Mouse (Mus musculus): Measurements from ENCODE around the gene Apc2.
A peak's percentile ranks its signal among the peaks of the same experiment; 100 is the strongest.
"Not testable (repeated sequence)": the region's sequence is repeated elsewhere in the genome, so short reads cannot be mapped to it uniquely, and the experiment has no call there.

Gene Apc2

DNA sequence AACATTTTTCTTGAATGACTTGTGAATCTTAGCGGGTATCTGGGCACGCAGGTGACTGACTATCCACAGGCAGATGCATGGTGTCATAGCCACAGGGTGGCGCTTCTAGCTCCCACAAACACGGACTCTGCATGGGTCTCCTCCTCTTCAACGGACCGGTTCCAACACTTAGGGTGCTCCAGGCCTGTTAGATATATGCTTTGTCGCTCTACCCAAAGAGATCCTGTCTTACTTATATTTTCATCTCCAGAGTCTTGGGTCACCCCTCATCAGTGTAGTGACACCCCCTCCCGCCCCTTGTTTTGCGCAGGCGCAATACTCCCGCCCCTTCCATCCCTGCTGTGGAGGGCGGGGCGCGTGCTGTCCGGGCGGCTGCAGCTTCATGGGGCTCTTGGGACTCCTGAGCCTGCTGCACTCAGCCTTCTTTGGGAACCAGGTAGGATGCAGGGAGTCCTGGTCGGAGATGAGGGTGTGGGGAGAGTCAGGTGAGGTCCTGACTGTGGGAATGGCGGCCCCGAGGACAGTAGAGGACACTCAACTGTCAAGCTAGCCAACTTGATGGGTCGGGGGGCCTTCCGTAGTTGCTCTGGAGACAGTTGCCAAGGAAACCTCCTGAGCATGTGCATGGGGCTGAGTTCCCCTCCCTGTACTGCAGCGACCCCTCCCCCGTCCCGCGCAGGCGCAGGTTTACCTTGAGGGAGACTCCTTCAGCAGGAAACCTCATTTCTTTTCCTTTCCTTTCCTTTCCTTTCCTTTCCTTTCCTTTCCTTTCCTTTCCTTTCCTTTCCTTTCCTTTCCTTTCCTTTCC is at the start of gene Apc2:
Apc2 (plus strand) TSS at position 360 of the 808 bp plus-strand sequence.
- peak; percentile 72 for DNase-seq

DNA sequence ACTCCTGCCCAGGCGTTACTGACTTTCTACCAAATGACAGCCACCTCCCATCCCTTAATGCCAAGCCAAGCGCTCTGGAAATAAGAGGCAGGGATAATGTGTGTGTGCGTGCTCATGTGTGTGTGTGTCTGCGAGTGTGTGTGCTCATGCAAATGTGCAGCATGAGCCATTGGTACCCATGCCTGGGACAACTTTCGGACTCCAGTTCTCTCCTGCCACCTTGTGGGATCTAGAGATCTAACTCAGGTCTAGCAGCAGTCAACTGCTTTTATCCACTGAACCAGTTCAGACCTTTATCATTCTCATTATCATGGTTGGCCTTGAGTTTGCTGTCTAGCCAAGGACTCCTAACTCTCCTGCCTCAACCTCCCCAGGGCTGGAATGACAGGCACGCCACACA is 47.9 kb upstream of the Apc2 start:
- no peak for DNase-seq

DNA sequence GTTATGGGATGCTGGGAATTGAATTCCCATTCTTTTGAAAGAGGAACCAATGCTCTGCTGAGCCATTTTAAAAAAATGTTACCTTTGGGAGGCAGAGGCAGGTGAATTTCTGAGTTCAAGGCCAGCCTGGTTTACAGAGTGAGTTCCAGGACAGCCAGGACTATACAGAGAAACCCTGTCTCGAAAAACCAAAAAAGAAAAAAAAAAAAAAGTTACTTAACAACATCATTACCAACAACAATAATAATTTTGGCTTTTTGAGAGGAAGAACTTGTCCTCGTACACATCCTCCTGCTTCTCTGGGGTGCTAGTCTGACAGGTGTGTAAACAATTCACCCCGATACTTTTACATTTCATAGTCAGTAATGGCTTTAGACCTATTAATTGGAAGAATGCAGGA is 47.3 kb upstream of the Apc2 start:
- DNase-seq = not testable (repeated sequence)

DNA sequence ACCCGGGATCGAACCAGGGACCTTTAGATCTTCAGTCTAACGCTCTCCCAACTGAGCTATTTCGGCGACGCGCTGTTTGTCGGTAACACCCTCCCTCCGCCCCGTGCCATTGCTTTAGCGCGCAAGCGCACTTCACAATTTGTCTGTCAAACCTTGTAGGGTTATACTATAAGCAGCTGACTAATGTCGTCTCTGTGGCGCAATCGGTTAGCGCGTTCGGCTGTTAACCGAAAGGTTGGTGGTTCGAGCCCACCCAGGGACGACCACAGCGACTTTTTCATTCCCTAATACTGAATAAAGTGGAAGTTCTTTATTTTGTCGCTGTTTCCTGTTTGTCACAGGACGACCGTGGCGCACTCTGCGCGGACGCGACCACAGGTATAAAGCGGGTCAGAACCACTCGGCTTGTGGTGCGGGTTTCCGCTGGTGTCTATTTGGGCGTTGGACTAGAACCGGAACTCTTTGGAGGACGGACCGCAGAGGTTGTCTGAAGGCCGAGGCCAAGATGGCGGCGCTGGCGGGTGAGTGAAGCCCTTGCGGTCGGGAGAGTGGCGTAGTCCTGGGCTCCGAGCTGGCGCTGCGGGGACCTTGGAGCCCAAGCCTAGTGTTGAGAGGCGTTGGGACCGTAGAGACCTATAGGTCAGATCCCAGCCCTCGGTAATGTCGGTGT is 46.7 kb upstream of the Apc2 start, which contains the start of gene Ndufs7:
Ndufs7 (plus strand) TSS at position 151 of the 670 bp plus-strand sequence.
- peak; percentile 97 for DNase-seq

DNA sequence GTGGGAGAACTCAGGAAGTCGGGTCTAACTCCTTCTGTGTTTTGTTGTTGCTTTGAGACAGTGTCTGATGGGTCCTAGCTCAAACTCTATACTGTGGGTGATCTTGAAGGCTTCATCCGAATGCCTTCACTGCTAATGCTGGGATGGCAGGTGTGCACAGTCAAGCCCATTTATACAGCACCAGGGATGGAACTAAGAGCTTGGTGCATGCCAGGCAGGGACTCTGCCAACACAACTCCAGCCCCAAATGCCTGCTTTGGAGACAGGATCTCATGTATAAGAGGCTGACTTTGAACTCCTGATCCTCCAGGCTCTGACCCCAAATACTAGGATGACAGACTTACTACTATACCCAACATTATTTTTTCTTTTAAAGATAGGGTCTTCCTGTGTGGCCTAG is 45.7 kb upstream of the Apc2 start:
- DNase-seq = no peak

DNA sequence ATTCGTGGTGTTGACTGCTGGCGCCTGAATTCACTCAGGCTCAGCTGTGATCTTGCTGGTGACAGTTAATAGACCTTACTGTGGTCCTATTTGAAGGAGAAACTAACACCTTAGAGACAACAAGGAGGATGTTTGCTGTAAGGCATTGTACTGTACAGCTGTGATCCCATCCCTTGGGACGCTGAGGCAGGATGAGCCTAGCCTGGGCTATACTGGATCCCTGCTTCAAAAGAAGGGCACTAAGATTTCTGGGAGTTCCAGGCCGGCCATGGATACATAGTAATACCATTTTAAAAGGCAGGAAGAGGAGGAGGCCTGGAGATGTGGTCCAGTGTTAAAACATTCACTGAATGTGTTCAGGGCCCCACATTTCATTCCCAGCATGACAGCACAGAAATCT is 45.2 kb upstream of the Apc2 start:
- DNase-seq = no peak

DNA sequence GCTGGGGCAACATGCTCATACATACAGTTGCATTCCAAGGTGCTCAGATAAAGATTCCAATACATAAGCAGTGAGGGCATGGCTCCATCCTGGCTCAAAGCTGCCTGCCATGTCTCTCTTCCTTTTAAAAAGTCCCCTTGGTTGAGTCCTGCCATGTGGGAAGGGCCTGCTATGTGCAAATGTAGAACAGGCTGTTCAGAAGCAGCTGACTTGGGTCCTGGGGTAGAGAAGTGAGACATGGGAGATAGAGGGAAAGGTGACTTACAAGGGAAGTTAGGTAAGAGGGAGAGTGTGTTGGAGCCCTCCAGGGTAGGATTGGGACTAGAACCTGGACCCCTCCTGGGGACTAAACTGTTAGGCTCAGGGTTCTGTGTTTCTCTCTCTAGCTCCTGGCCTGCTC is 43.8 kb upstream of the Apc2 start:
- no peak for DNase-seq

DNA sequence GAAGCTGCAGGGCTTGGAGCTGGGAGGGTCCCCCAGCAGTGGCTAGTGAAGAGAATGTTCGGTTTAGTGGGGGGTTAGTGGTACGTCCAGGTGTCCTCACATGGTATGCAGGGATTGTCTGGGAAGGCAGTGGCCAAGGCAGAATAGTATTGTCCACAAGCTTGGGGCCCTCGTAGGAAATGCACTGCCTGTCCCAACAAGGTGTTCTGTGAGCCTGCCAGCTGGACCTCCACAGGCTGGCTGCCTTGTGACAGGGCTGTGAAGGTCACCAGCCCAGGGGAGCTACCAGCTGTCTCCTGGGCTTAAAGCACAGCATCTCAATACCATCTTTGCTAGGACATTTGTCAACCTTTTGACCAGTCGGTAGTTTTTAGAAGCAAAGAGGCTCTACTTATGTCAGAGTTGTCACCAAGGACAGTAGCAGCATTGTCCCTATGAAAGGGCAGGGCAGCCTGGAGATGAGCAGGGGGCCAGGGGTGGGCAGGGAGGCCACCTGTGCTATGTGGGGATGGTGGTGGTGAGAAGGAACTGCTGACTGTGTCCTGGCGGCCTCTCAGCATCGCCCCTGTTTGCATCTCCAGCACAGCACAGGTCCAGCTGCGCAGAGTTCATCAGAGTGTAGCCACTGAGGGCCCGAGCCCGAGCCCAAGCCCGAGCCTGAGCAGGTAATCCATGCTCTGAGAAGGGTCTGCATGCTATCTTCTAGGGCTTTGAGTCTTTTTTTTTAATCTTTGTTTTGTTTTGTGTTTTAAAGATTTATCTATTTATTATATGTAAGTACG is 43.1 kb upstream of the Apc2 start:
- no peak for DNase-seq

DNA sequence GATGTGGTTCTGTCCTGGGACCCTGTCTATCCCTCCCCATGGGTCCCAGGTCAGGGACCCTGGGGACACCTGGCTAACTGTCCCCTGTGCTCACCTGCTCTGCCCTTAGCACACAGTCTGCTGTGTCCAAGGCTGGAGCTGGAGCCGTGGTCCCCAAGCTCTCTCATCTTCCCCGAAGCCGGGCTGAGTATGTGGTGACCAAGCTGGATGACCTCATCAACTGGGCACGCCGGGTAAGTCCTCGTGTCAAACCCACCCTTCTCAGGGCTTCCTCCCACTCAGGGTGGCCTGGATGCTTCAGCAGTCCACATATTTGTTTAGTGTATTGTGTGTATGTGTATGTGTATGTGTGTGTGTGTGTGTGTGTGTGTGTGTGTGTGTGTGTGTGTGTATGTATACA is 42.2 kb upstream of the Apc2 start:
- DNase-seq = no peak

DNA sequence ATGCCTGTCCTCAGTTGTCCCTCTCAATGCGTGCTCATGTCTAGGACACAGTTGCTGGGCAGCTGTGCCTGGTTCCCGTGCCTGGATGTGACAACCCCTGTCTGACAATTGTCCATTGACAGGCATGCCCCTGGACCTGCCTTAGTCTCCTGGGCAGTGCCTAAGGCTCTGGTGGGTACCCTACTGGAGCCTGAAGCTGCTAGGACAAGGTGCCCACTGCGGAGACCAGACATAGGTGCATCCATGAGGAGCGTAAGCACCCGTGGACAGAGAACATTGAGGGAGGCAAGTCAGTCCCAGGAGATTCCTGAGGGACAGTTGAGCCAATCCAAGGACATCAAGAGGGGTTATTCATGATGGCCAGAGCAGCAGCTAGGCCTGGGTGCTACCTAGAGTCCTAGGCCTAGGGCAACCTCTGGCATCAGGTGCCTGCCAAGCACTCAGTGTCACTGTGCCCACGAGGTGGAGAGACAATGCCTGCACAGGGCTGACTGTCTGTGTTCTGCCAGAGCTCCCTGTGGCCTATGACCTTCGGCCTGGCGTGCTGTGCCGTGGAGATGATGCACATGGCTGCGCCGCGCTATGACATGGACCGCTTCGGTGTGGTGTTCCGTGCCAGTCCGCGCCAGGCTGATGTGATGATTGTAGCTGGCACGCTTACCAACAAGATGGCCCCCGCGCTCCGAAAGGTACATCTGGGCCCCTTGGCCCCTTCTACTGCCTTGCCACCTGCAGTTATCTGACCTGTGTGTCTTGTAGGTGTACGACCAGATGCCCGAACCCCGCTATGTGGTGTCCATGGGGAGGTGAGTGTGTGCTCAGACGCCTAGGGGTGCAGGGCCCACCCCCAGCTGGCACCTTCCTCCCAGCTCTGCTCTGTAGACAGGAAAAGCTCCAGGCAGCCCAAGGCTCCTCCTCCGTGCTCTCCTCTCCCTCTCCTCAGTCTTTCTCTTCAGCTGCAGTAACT is 41.2 kb upstream of the Apc2 start:
- no peak for DNase-seq

DNA sequence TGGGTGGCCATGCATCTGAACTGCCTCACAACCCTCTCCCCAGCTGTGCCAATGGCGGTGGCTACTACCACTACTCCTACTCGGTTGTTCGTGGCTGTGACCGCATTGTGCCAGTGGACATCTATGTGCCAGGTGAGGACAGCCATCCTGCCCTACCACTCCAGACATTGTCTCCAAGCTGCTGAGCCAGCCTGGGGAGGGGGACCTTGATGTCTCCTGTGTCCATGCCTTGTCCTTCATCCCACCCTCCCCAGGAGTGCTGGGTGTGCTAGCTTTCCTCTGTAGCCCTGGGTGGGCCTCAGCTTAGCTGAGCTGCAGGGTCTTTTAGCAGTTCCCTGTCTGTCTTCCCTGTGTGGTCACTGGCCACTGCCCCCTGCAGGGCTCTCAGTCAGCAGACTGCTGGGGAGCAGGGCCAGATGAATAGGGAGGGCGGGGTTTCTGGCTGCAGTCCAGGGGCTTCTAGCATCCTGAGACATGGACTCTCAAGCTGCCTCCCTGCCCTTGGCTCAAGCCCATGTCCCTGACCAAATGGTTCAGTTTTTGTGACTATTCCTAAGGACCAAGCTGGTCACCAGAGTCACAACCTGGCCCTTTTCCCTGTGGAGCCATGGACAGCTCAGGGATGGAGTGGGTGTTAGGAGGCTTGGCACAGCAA is 39.8 kb upstream of the Apc2 start:
- DNase-seq = no peak

DNA sequence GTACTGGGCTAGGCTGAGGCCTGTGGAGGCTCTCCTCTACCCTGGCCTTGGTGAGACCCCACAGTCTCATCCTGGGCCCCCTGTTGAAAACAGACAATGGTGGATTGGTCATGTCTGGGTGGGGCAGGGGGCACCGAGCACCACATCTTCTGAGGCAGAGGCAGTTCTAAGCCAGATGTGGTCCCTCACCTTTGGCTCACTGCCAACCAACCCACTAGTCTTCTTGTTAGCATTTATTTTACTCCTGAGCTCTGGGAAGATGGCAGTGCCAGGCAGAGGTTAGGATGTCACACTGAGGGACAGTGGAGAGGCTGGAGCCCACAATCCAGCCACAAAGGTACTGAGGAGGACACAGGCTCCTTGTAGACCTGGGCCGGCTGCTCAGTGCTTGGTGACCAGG is 37.8 kb upstream of the Apc2 start:
- no peak for DNase-seq

DNA sequence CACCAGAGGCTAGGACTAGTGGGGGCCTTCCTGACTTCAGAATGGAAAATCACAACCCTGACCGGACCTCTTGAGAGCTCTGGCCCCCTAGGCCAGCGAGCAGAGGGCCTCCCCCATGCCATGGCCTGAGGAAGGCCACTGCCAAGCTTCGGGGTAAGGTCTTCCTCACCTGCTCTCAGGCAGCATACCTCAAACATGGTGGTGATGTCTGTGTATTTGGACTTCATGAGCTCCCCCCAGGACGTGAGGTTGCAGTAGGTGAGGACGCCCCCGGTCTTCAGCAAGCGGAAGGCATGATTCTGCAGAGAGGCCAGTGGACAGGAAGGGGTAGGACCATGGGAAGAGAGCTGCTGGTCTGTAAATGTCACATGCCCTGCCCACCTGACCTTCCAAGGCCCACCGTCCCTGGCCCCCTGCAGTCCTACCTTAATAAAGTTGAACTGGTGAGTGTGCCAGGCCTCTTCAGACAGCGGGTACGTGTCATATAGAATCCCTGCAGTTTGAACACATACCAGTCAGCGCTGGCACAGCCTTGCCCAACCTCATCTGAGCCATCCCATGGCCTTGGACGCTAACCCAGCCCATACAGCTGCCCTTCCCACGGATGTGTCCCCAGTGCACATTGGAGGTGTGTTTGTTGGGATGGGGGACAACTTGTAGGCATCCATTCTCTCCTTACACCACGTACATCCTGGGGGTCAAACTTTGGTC is 36.9 kb upstream of the Apc2 start:
- no peak for DNase-seq

DNA sequence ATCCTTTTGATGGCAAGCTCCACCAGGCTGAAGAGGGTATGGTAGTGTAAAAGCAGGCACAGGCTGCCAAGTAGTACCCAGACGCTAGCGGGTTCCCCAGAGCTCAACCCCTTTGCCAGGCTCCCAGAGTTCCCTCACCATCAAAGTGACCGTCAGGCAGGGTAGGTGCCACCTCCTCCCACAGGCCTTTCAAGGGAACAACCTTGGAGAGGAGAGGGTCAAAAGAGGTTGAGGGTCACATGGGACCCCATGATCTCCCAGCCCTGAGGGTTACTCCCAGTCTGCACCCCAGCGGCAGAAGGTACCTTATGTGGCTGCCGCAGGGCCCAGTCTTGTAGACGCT is 36.3 kb upstream of the Apc2 start:
- no peak for DNase-seq

DNA sequence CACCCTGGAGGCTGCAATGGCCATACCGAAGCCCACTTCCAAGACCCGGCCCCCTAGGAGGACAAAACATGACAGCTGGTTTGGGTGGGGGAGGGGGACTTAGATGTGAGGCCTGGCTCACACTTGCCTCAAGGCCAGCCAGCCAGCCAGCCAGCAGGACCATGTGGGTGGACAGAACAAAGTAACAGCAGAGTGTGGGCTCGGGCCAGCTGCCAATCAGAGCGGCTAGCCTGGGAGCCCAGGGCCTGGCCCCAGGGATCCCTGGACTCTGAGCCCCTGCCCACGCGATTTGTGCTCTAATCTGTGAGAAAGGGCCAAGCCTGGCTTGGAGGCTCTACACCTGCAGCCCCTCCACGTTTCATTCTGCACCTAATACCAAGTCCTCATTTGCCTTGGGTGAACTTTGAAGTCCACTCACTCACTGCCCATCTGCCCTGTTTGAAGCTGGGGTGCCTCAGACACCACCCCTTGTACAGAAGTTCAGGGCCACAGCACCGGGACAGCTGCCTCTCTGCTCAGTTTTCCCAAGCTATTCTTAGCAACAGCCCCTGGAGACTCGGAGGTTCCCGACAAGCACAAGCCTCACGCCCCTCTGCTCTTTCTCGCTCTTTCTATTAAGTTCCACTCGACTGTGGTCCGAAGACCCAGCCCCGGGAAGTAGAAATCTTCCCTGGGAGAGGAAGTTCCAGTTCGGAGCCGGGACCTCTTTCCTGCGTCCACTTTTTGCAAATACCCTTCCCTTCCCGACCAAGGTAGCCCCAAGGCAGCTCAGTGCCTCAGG is 35.7 kb upstream of the Apc2 start:
- DNase-seq = no peak

DNA sequence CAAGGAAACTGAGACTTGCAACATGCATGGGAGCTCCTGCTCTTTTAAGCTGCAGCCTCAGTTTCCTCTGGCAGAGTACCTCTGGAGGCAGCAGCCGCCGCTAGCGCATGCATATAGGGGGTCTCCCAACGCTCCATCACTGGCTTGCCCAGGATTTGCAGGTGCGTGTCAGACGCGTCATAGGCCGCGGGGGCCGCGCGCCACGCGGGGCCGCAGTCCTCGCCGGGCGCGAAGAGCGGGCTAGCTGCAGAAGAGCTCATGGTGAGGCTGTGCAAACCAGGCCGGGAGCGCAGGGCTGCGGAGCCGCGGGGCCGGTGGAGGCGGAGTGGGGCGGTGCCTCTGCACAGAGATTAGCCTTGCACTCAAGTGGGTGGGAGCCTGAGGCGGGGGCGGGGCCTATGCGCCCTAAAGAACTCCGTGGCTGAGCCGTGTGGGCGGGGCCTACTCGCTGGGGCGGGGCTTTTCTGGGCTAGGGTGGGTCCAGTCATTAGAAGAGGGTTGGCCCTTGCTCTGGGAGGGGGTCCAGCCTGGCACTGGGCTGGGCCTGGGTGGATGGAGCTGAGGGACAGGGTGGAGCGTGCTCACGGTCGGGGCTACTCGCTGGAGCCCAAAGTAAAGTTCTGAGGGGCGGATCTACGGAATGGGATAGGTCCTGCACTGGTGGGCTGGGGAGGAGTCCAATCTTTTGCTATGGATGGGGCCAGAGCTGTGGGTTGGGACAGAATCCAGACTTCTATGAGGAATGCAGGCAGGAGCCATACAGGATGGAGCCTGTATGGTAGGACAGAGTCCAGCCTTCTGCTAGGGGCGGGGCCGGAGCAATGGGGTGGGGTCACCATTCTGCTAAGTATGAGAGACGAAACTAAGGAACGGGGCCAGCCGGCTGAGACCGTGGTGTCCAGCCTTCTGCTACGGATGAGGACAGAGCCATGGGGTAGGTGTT is 34.9 kb upstream of the Apc2 start, which contains the start of the genes Gamt and Dazap1:
Gamt (minus strand) TSS at position 371 of the 943 bp plus-strand sequence.
Dazap1 (plus strand) TSS at position 845 of the 943 bp plus-strand sequence.
- DNase-seq = peak; percentile 91

DNA sequence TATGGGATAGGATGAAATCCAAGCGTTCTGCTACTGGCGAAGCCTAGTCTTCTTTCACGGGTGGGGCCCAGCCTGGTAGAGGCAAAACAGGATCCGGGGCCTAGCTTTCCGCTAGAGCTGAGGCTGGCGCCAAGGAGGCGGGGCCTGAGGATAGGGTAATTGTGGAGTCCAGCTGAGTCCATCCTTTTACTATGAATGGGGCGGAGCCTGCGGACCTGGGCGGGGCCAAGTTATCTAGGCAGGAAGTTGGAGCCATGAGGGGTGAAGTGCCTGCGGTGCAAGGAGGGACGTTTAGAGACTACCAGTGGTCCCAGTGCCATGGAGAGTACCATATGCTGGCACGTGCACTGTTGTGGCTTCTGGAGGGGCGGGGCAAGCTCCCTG is 34.2 kb upstream of the Apc2 start:
- peak; percentile 71 for DNase-seq

DNA sequence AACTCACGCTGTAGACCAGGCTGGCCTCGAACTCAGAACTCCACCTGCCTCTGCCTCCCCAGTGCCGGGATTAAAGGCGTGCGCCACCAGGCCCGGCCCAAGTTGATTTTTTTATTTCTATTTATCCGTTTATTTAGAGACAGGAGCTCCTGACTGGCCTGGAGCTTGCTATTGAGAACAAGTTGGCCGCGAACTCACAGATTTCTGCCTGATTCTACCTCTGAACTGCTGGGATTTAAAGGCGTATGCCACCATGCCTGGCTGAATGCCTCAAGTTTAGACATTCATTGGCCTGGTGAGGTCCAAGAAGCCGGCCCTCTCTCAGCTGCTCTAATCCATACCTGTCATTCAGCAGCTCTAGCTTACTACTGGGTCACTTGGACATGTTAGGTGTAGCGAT is 33.6 kb upstream of the Apc2 start:
- DNase-seq = no peak

DNA sequence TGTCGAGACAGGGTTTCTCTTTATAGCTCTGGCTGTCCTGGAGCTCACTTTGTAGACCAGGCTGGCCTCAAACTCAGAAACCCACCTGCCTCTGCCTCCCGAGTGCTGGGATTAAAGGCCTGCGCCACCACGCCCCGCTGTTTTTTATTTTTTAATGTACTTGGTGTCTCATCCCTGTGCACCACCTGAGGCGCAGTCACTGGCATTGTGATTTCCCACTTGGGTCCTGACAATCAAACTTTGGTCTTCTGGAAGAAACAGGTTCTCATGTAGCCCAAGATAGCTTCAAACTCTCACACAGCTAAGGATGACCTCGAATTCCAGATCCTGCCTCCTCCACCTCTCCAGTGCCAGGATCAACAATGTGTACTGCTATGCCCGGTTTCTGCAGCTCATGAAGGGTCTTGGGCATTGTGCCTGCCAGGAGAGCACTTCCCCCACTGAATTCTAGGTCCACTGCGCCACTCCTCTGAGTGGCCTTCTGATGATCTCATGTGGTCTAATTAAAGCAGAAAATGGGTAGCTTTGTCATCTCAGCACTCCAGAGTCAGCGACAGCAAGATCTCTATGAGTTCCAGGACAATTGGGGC is 32.9 kb upstream of the Apc2 start:
- DNase-seq = no peak
